Mouse (Mus musculus): ENCODE results near the gene Sh3bp5.

Sh3bp5 gene

GRCm38 (mm10) chr14:31420562-31420961, 15.3 kb downstream of the Sh3bp5 start:
- TF ChIP-seq GATA4 (IDR thresholded peaks at IDR 0.05; ENCODE audit: insufficient replicate concordance, low read length), result no peak; the same call in 1 of the 2 replicates

DNA sequence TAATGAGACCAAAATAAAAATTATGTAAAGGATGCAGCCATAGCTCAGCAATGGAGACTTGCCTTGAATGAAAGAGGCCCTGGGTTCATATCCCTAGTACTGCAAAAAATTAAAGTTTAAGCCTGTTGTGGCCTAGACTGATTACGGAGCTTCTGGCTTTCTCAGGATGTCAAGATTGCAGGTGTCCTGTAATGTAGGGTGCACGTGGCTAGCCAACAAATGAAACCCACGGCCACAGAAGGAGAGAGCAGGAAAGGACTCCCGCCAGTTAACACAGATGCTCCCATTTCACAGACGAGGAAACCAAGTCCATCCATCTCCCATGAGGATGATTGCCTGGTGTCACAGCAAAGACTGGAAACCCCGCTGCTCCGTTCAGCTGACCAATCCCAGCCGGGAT, 15.7 kb downstream of the Sh3bp5 start:
- TF ChIP-seq GATA4 (IDR thresholded peaks at IDR 0.05; ENCODE audit: insufficient replicate concordance, low read length), result no peak

DNA sequence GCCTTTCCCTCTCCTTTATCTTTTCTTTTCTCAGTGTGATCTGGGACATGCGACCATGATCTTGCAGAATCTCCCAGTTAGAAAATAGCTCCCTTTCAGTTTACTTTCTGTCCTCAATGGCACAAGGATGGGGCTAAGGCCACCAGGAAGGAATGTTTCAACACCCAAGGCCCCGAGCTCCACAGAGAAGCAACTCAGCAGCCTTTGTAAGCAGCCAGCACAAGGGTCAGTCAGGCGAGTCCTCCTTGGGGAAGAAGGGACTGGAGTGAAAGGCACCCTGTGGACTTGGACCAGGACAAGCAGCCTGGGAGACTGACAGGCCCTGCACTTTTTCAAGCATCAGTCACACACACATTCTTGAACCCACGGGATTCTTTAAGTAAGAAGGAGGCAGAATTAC, 16.6 kb downstream of the Sh3bp5 start:
- TF ChIP-seq GATA4 (IDR thresholded peaks at IDR 0.05; ENCODE audit: insufficient replicate concordance, low read length), result no peak

DNA sequence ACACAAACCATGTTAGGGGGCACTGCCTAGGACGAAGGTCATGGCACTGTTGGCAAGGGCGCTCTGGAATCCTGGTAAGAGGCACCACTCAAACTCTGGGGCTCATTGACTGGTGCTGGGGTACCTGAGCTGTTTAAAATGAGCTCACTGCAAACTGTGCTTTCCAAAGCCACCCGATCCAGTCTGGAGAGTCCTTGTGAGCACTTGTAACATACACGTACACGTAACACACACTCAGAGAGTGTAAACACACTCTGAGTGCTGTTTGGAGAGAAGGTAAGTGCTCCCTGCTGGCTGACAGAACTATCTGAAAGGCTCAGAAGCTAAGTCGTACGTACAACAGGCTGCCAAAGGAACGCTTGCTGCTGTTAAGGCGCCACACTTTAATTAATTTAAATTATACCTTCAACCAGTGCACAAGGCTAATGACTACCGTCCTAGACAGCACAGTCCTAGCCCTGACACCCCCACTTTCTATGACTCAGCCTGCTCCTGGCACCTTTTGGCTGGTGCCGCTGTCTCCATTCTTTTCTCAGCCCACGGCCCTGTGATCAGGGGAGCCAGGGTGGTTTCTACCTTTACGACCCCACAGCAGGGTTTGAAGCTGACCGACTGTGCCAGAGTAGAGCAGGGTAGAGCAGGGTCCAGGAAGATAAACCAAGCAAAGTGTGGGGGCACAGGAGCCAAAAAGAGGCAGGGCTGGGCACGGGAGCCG, 18.9 kb downstream of the Sh3bp5 start:
- TF ChIP-seq GATA4 (IDR thresholded peaks at IDR 0.05; ENCODE audit: insufficient replicate concordance, low read length), result no peak

DNA sequence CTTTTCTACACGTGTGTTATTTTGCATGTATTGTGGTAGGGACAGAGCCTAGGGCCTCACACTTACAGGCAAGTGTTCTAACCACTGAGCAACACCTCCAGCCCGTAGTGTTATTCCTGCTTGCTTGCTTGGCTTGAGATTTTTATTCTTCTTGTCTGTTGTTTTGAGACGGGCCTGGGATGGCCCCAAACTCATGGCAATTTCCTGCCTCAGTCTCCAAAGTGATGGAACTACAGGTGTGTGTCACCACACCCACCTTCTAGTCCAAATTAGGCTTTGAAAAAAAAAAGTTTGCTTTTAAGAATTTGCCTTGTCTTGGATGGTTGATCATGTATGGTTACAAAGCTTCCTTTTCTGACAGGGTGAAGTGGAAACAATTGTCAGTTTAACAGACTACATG, 19.5 kb downstream of the Sh3bp5 start:
- TF ChIP-seq GATA4 (IDR thresholded peaks at IDR 0.05; ENCODE audit: insufficient replicate concordance, low read length), result no peak

DNA sequence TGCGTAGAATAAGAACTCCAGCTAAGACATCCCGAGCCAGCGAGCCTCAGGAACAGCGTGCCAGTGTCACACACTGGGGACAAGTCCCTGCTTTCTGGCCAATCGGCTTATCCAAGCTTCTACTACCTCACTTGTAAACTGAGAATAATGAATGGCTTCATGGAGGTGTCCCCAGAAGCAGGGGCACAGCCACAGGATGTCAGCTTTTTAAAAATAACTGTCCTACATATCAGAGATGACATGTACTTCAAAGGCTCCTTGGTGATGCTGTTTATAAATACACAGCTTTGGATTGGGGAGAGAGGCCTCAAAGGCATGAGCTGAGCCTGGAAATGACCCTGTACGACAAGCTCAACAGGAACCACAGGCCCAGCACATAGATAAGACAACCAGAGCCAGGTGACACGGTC, 20.9 kb downstream of the Sh3bp5 start:
- TF ChIP-seq GATA4 (IDR thresholded peaks at IDR 0.05; ENCODE audit: insufficient replicate concordance, low read length), result peak; percentile 58; the same call in 1 of the 2 replicates

DNA sequence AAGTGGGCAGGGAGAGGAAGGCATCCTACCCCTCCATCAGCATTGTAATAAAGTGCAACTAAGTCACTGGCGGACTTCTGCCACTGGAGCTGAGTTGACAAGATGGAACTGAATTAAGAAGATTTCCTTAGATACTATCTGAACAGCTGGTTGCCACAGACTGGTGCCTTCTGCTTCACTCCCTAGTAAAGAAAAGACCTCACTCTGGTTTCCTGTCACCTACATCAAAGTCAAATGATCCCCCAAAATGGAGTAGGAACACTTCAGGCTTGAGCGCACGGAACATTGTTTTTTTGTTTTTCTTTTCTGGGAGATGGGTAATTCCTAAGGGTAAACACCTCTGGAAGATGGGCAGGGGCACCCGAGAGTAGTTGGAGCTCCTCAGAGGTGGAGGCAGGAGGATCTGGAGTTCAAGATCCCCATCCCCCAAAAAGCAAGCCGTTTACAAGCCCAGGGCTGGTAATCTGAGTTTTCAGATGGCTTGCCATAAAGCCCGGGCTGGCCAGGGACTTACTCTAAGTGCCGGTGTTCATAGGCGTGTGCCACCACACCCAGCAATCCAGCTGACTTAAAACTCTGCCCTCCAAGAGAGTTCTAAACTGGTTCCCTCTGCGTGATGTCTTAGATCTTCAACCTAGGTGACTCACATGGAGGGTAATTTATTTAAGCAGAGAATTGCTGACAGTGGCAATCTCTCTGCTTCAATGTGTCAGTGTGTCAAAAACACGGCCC, 21.5 kb downstream of the Sh3bp5 start:
- TF ChIP-seq GATA4 (IDR thresholded peaks at IDR 0.05; ENCODE audit: insufficient replicate concordance, low read length), result no peak

- no peak for TF ChIP-seq GATA4 (IDR thresholded peaks at IDR 0.05; ENCODE audit: insufficient replicate concordance, low read length)
These were observed 22.3 kb downstream of the Sh3bp5 start for GRCm38 (mm10) chr14:31413475-31414086.

GRCm38 (mm10) chr14:31412651-31413056, 23.2 kb downstream of the Sh3bp5 start:
- no peak for TF ChIP-seq GATA4 (IDR thresholded peaks at IDR 0.05; ENCODE audit: insufficient replicate concordance, low read length)

- no peak for TF ChIP-seq GATA4 (IDR thresholded peaks at IDR 0.05; ENCODE audit: insufficient replicate concordance, low read length)
These were observed 25.1 kb downstream of the Sh3bp5 start for GRCm38 (mm10) chr14:31410737-31411136.

GRCm38 (mm10) chr14:31410123-31410724, 25.7 kb downstream of the Sh3bp5 start:
- TF ChIP-seq GATA4 (IDR thresholded peaks at IDR 0.05; ENCODE audit: insufficient replicate concordance, low read length), result no peak

GRCm38 (mm10) chr14:31408666-31409065, 27.2 kb downstream of the Sh3bp5 start:
- TF ChIP-seq GATA4 (IDR thresholded peaks at IDR 0.05; ENCODE audit: insufficient replicate concordance, low read length), result no peak

- TF ChIP-seq GATA4 (IDR thresholded peaks at IDR 0.05; ENCODE audit: insufficient replicate concordance, low read length), result peak; percentile 80; the same call in 1 of the 2 replicates
These were observed 27.8 kb downstream of the Sh3bp5 start for GRCm38 (mm10) chr14:31407911-31408604.

GRCm38 (mm10) chr14:31407208-31407607, 28.7 kb downstream of the Sh3bp5 start:
- no peak for TF ChIP-seq GATA4 (IDR thresholded peaks at IDR 0.05; ENCODE audit: insufficient replicate concordance, low read length)

Data from liver, adult (tissue).